Mouse (Mus musculus): ENCODE data around the gene Dtx4.

The Dtx4 gene

GRCm38 (mm10) chr19:12465530-12466144 lies 35.6 kb downstream of the Dtx4 start:
- no peak for DNase-seq

GRCm38 (mm10) chr19:12464674-12465073 lies 36.6 kb downstream of the Dtx4 start:
- DNase-seq, result no peak

DNA sequence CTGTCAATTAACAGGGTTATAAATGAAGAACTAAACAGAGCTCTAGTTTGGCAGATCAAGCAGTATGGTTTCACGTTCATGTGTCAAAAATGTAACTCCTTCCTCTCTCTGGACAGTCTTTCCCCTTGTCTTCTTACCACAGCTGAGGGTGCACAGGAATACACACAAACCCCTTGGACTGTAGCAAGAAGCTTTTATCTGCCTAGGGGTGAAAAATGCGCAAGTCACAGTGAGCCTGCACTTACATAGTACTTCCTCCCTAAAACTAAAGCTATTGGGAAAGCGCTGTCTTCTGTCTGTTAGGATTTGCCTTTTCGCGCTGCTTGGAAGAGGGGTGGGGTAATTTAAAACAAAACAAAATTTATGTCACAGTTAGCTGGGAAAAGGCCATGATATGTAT lies 37.1 kb downstream of the Dtx4 start:
- DNase-seq, result no peak

GRCm38 (mm10) chr19:12463722-12464035 lies 37.6 kb downstream of the Dtx4 start:
- DNase-seq, result no peak

GRCm38 (mm10) chr19:12462851-12463721 lies 38.2 kb downstream of the Dtx4 start:
- no peak for DNase-seq

- DNase-seq, result no peak
Measured at GRCm38 (mm10) chr19:12460282-12461249, 40.7 kb downstream of the Dtx4 start, which contains the start of gene Mpeg1. TSS of gene Mpeg1 (plus strand) at chr19:12460779.

DNA sequence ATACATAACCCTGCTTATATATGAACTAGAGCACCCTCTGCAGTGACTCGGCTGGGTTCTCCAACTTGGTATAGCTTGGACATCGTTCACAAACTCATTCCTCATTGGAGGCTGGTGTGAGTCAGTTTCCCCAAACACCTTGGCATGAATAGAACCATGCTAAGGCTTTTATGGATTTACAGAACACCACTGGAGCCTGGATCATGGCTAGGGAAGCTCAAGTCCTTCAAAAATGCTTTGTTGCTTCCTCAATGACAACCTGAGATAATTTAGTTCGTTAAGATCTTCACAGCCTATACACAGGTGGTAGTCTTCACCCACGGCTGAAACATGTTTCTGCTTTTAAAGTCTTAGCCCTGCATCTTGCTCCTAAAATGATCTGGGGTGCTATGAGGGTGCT lies 41.7 kb downstream of the Dtx4 start:
- no peak for DNase-seq

- no peak for DNase-seq
Measured at GRCm38 (mm10) chr19:12457401-12458066, 43.7 kb downstream of the Dtx4 start.

DNA sequence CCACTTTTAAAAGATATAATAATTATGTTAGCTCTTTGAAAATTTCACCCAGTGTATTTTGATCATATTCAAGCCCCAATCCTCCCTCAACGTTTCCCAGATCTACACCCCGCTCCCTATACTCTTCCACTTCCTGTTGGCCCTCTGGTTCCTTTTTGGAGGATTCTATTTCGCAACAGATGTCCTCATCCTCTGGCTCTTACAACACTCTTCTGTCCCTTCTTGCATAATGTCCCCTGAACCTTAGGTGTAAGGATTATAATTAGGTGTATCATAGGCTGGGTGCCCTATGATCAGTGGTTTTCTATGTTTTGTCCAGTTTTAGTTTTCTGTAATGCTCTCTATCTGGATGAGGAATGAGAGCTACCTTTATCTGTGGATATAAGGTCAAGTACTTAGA lies 56.2 kb downstream of the Dtx4 start:
- no peak for DNase-seq

GRCm38 (mm10) chr19:12442560-12442959 lies 58.7 kb downstream of the Dtx4 start:
- no peak for DNase-seq

DNA sequence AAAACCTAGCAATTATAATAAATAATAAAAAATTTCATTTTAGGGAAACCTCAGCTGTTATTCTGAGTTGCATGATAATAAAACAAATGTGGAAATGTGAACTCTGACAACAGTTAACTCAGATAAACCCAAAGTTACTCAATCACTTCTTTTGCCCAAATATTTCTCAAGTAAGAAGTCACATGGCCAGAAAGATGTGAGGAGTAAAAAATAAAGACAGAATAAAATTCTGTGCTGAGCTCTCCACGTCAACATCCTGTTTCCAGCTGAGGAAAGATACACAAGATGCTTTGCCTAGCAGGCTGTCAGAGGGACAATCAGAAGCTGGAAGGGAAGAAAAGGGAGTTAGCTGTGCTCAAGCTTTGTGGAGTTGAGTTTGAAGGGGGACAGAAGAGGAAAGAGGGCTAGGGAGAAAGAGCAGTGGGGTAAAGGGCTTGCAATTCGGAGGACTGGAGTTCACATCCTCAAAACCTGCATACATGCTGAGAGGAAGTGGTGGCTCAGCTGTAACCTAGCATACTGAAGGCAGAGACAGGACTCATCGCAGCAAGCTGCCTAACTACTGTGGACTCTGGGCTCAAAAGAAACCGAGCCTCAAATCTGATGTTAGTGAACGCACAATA lies 61.0 kb downstream of the Dtx4 start:
- DNase-seq, result no peak

GRCm38 (mm10) chr19:12439581-12439980 lies 61.7 kb downstream of the Dtx4 start:
- no peak for DNase-seq

DNA sequence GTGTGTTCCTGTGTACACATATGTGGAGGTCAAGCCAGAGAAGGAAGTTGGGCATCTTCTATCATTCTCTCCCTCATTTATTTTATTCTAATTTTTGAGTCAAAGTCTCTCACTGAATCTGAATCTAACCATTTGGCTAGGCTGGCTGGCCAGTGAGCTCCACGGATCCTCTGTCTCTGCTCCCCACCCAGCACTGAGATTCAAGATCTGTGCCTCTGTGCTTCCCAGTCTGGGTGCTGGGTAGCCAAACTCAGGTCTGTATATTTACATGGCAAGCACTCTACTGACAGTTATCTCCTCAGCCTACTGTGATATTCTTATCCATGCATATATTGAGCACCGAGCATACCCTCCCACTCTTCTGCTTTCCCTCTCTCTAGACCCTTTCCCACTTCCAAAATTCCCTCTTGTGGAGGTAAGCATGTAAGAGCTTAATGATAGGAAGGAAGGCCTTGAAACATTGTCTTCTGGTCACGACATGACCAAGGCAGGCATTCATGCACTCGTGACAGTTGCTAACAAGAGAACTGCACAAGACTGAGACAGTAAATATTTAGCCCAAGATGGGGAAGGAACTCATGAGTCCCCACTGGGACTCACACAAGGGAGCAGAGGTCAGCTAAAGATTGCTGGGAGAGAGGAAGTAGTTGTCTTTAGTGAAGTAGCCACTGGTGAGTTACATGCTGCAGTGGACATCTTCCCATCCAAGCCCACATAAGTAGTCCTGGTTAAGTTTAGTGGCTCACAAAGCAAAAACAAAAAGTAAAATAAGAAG lies 65.3 kb downstream of the Dtx4 start:
- DNase-seq, result no peak

- no peak for DNase-seq
Measured at GRCm38 (mm10) chr19:12435011-12435416, 66.2 kb downstream of the Dtx4 start.

- peak; percentile 31 for DNase-seq
Measured at GRCm38 (mm10) chr19:12433033-12433432, 68.2 kb downstream of the Dtx4 start.

DNA sequence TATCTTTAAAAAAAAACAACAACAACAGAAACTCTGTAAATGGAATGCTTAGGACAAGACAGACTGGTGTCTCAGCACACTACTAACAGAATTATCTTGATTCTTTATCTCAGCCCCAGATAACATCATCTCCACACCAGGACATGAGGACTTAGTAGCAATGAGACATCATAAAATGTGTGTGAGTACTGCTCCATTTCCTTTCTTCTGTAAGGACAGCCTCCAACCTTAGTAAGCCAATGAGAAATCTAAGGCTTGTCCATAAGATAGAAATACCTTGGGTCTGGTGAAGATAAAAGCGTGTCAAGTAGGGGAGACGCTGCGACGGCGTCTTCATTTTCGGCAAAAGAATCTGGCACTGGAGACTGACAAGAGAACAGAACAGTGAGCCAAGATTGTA lies 73.6 kb downstream of the Dtx4 start, which contains the start of gene Pfpl:
Gene Pfpl, plus strand, starts transcription at position 301 of the 400 bp plus-strand sequence.
- no peak for DNase-seq

DNA sequence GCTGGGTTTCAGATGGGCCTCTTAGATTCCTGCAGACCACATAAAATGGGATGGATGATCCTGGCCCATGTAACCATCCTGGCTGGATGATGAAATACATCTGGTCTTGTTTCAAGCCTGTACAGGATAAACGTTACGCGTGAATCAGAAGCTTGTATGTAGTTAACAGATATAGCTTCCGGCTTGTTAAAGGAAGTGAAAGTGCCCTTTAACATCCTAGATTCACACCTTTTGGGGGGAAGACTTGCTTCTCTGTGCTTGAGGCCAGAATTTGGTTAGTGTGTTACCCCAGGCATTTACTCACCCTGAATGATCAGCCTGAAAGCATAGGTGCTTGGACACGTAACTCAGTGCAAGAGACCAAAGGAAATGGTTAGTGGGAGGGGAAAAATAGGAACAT lies 74.2 kb downstream of the Dtx4 start:
- no peak for DNase-seq

- no peak for DNase-seq
Measured at GRCm38 (mm10) chr19:12421680-12422079, 79.6 kb downstream of the Dtx4 start.

GRCm38 (mm10) chr19:12420555-12420954 lies 80.7 kb downstream of the Dtx4 start:
- no peak for DNase-seq

- no peak for DNase-seq
Measured at GRCm38 (mm10) chr19:12418312-12418711, 82.9 kb downstream of the Dtx4 start.

DNA sequence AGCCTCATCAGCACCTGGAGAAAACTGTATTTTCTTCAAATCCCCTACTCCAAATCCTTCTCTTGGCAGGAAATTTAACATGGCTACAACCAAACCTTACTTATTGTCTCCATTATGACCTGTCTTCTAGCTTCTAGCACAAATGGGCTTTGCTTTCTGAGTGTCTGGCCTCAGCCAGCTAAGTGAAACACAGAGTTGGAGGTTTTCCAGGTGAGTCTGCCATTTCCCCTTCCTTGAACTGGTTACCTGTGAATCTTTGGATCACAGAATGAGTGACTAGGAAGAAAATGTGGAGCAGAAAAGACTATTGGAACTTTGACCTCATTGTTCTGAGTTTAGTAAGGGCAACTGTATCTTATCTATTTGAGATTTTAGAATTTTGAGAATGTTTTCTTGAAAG lies 83.9 kb downstream of the Dtx4 start, which contains the start of gene Olfr1441:
Gene Olfr1441, plus strand, starts transcription at position 73 of the 400 bp plus-strand sequence.
- no peak for DNase-seq

Measured in cerebellum, adult 9-10 months (tissue).